Mouse (Mus musculus) thymus, postnatal 4 days (tissue): ENCODE measurements around the gene Tjap1.

Source experiments
- DNase-seq: peaks from one replicate; pipeline ENCODE4 v3.0.0; 2021

Tjap1 gene

DNA sequence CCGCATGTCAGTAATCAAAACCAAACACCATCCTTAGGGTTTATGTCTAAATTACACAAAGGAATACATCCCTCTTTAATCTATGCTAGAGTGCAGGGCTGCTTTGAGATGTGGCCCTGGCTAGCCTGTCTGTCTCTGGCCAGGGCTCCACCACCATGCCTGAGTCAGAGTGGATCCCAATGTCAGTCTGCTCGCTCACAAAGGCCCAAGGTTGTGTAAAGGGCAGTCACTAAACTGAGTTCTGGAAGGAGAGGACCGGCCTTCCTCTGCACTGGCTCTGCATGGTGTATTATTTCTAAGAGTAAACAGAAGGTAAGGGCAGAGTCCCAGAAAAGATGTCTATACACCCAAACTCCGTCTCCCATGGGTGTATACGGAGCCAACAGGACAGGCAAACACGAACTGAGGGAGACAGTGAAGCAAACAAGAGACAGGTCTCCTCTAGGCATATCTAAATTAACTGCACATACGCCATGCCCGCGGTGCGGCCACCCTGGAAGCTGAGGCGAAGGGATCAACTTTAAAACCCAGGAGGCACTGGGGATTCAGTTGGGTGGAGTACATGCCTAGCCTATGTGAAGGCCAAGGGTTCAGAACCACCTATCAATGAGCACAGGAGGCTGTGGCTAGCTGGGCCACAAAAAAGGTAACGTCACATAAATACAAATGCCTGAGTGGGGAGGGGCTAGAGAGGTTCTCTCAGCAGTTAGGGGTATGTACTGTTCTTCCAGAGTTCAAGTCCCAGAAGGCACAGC is 4.6 kb downstream of the Tjap1 start:
- no peak for DNase-seq

DNA sequence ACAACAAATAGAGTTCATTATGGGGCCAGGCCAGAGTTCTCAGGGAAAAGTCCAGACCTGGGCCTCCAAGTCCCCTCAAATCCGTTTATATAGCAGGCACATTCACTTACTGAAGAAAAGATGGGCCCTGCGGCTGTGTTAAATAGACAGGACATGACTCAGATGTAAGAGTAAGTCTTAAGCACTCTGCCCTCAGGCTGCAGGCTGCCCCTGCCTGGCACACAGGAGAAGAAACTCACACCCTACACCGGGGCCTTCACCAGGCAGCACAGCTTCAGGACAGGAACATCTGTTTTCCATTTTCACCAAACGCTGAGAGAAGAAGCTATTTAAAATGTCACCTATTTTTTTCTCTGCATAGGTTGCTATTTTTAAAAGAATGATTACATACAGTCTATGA is 5.2 kb downstream of the Tjap1 start:
- no peak for DNase-seq

DNA sequence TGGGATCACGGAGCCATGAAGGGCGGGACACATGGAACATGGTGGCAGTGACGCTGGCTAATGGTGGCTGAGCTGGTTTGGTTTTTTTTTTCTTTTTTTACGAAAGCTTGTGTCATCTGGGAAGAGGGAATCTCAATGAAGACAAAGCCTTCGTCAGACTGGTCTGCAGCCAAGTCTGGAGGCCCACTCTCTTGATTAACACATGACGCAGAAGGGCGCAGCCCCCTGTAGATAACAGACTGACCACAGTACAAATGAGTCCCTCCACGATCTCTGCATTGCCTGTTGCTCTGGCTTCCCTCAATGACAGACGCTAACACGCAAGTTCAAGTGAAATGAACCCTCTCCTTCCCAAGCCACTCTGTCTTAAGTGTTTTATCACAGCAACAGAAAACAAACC is 7.3 kb downstream of the Tjap1 start:
- DNase-seq, result no peak

DNA sequence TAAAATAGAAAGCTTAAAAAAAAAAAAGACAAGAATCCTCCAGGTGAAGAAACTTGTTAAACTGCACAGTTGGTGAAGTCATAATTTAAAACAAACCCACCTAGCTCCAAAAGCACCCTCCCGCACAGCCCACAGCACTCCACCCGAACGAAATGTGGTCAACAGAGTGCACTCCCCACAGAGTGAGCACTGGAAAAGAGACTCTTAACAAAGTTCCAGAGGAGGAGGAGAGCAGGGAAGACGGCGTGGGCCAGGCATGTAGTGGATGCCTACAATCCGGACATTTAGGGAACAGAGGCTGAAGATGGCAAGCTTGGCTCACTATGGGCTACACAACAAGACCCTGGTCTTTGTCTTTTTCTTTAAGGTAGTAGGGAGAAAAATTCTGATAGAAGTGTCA is 7.8 kb downstream of the Tjap1 start:
- no peak for DNase-seq

- DNase-seq, result no peak
These were observed 8.4 kb downstream of the Tjap1 start for GRCm38 (mm10) chr17:46274465-46274864.

DNA sequence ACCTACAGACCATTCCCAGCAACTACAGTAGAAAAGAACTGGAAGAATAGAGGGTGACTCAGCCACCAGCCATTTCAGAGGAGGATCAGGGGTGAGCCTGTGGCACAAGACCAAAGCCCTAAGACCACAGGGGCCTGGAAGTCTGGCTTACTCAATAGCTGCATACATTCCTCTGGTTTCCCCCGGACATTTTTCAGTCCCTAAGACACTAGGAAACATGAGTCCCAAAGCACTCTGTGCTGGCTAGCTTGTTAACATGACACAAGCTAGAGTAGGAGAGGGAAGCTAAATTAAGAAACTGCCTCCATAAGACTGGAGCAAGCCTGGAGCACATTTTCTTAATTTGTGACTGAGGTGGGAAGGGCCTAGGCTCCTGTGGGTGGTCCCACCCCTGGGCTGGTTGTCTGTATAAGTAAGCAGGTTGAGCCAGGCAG is 9.0 kb downstream of the Tjap1 start:
- DNase-seq, result no peak

GRCm38 (mm10) chr17:46272675-46273074 is 10.2 kb downstream of the Tjap1 start:
- no peak for DNase-seq

DNA sequence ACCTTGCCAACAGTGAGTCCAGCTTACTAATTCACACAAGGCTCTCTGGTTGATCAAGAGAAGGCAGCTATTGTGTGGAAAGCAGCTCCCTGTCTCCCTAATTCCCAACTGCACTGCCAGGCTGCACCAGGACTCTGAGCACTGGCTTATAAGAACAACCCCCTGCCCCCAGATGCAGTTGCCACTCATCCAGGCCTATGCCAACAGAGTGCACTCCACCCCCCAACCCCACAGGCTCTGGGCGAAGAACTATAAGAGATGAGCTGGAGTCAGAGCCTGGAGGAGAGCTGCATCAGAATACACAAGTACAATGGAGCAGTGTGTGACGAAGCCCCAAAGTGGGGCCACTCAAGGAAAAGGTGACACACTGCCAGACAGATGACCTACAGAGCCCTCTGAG is 10.8 kb downstream of the Tjap1 start:
- no peak for DNase-seq

GRCm38 (mm10) chr17:46269771-46270534 is 12.9 kb downstream of the Tjap1 start:
- no peak for DNase-seq

GRCm38 (mm10) chr17:46268026-46268720 is 14.7 kb downstream of the Tjap1 start:
- no peak for DNase-seq

DNA sequence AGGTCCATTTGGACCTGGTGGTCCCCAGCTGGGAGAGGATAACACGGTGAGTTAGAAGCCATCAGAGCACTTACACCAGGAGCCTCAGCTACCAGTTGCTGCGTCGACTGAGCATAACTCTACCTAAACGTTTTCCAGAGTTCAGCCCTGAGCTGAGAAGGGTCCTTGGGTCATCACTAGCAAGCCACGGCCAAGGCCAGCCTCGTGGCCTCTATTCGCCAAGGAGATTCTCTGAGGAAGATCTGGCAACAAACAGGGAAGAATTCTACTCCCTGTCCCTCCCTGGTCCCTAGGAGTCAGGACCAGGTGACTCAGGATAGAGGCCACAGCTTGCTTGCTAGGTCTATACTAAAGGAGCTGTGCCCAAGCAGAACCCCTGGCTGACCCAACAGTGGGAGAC is 15.3 kb downstream of the Tjap1 start:
- no peak for DNase-seq

- DNase-seq, result no peak
These were observed 15.8 kb downstream of the Tjap1 start for GRCm38 (mm10) chr17:46266986-46267385.

DNA sequence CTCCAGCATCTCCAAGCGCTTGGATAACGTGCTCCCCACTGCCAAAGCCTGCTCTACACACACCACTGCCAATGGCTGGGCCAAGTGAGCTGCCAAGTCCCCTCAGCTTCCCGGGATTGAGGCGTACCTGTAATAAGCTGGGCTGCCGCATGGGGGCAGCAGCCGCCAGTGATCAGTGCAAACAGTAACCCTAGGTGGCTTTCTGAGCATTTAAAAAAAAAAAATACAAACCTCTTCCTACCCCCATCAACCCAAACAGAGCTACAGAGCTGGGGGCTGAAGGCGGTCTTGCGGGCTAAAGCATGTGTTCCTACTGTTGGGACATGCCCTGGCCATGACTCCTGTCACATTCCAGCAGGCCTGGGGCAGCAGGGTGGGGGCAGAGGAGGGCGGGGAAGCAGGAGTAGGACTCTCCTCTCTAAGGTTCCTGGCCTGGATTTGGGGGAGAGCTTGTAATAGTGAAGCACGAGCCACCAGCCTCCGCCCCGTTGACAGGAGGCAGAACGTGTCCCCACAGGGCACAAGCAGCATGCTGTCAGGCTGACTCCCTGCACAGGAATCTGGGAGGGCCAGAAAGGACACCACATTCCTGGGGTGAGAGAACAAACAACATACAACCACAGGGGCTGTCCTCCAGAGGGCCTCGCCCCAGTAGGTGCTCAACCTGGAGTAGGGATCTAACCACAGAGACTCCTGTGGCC is 16.8 kb downstream of the Tjap1 start:
- DNase-seq, result peak; percentile 84

DNA sequence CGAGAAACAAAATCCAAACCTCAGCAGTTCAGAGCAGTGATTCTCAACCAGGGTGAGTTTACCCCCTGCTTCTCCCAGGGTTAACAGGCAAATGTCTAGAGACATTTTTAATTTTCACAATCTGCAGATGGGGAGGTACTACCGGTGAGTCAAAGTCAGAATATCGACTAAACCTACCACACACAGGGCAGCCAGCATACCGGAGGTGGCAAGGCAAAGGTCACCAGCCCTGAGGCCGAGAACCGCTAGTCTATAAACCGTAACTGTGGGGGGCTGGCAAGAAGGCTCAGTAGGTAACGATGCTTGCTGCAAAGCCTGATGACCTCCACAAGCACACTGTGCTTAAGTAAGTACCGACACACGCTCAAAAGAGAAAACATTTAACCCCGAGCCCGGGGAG is 17.3 kb downstream of the Tjap1 start:
- DNase-seq, result no peak

GRCm38 (mm10) chr17:46262201-46262694 is 20.6 kb downstream of the Tjap1 start:
- no peak for DNase-seq

DNA sequence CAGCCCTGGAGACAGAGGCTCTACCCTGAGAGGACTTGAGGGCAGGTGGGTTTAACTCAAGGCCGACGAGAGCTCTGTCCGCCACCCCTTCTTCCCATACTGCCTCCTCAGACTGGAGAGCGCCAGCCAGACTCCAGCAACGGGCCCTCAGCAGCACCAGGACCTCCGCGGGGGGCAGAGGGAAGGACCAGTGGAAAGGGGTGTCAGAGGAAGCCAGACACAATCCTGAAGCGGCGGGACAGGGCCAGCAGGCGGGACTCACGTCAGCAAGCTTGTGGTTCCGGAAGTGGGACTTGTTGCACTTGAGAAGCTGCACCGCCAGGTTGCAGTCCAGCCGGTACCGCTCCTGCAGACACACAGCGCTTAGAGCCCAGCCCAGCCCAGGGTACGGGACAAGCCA is 23.2 kb downstream of the Tjap1 start:
- no peak for DNase-seq

DNA sequence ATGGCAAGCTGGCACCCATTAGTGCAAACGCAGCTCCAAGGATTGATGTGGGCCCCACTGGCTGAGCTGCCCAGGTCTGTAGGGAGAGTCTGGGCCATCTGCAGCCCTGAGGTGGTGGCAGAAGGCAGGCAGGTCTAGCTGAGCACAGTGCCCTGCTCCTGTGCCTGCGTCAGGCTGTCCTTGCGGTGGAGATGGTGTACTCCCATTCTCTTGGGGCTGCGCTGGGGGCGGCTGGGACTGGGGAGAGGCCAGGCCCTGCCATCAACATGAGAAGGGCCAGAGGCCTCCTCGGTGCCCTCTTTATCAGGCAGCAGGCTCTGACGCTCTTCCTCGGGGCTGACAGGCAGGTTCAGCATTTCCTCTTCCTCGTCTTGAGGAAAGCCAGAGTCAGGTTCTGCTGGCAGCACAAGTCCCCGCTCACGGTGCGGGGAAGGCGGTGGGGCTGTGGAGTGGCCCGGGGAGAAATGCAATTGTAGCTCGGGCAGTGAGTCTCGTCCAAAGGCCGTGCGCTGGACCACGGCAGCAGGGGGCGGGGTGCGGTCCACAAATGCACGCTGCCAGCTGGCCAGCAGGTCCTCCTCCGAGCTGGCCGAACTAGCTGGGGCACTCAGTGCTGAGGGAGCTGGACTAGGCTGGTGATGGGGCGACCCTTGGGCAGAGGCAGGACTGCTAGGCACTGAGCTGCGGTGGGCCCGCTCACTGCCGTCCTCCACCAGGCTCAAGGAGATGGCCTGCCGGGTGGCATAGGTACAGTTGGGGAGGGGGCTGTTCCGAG is 24.4 kb downstream of the Tjap1 start:
- DNase-seq, result no peak

DNA sequence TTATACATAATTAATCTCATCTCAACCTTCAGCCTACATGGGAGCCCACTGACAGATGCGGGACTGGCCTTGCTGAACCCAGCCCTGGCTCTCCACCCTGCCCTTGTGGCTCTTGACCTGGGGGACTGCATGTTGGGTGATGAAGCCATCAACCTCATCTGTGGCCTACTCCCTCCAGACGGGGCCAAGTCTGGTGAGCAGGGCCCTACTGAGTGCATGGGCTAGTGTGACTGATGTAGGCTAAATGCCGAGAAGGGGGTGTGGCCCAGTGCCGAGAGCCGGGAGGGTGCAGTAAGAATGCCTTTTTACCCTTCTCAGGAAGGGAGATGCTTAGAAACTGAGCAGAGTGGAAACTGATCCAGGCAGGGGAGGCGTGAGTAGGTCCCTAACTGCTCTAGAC is 27.7 kb downstream of the Tjap1 start:
- DNase-seq, result no peak

- DNase-seq, result peak; percentile 64
These were observed 28.7 kb downstream of the Tjap1 start for GRCm38 (mm10) chr17:46254106-46254505.

- peak; percentile 94 for DNase-seq
These were observed 29.3 kb downstream of the Tjap1 start, which contains the start of gene Lrrc73 for GRCm38 (mm10) chr17:46253452-46254084. TSS of gene Lrrc73 (plus strand) at chr17:46253531.
